Mouse (Mus musculus) heart, embryonic 13.5 days (tissue): ENCODE data around the gene A930018P22Rik. TPM values are rescaled to one million over a fixed set of nuclear protein-coding genes. Genes with fewer than 3 reads are reported as not detected.
"Not testable (repeated sequence)": the region's sequence is repeated elsewhere in the genome, so short reads cannot be mapped to it uniquely, and the experiment has no call there.

Experiments
- ATAC-seq: fragments of 200-750 bp; cut with Nextera tagmentation; 2 replicates; pipeline ENCODE4 v1.8.0; 2017; ENCODE audit warnings: moderate TSS enrichment; ENCODE audit not compliant: insufficient number of reproducible peaks, low FRiP score, low TSS enrichment; ENCODE audit errors: extremely low read depth
- H3K27ac ChIP-seq: fragments of 300-500 bp; sonication (generic); replicated peaks from 2 replicates; pipeline ENCODE4 v1.5.1; 2015; ENCODE audit warnings: moderate library complexity, mild to moderate bottlenecking, inconsistent platforms
- H3K27me3 ChIP-seq: fragments of 300-500 bp; sonication (generic); replicated peaks from 2 replicates; pipeline ENCODE4 v1.6.1; 2015; ENCODE audit warnings: mild to moderate bottlenecking, inconsistent platforms
- H3K36me3 ChIP-seq: fragments of 300-500 bp; sonication (generic); 2 replicates; pipeline ENCODE4 v1.6.1; 2015; ENCODE audit warnings: mild to moderate bottlenecking, inconsistent platforms
- H3K4me1 ChIP-seq: fragments of 300-500 bp; sonication (generic); 2 replicates; pipeline ENCODE4 v1.6.1; 2015; ENCODE audit warnings: inconsistent platforms
- H3K4me2 ChIP-seq: fragments of 300-500 bp; sonication (generic); 2 replicates; pipeline ENCODE4 v1.6.1; 2015; ENCODE audit warnings: inconsistent platforms, mild to moderate bottlenecking, moderate library complexity
- H3K4me3 ChIP-seq: fragments of 300-500 bp; sonication (generic); 2 replicates; pipeline ENCODE4 v1.5.1; 2015; ENCODE audit warnings: moderate library complexity, mild to moderate bottlenecking, inconsistent platforms
- H3K9ac ChIP-seq: fragments of 300-500 bp; sonication (generic); 2 replicates; pipeline ENCODE4 v1.6.1; 2015; ENCODE audit warnings: inconsistent platforms, mild to moderate bottlenecking, moderate library complexity
- H3K9me3 ChIP-seq: fragments of 300-500 bp; sonication (generic); 2 replicates; pipeline ENCODE4 v1.6.1; 2016; ENCODE audit warnings: inconsistent platforms
- WGBS: fragments of 180-500 bp; shearing (Covaris S2); methylation state at CpG from one replicate; pipeline ENCODE4 v1.1.7; 2015; ENCODE audit warnings: mixed read lengths; 5-methylcytosine and 5-hydroxymethylcytosine counted together
- polyA plus RNA-seq: library from polyadenylated mRNA; unstranded; fragments of >200 nt; fragmentation: Nextera tagmentation; extraction: Ambion mirVana; gene quantifications from 2 replicates; pipeline ENCODE4 v1.2.1, GENCODE M21; 2015

The A930018P22Rik gene
- 0.31 and 0.67 TPM in 2 replicates for polyA plus RNA-seq

- H3K36me3 ChIP-seq = peaks cover 5% of the 10 kb centered on the region; the same call in 1 of the 2 replicates
- H3K4me1 ChIP-seq = peaks cover 59% of the 10 kb centered on the region
- H3K4me2 ChIP-seq = peak within 1 kb of the TSS; percentile 97
- peaks cover 14% of the 10 kb centered on the region; the same call in 1 of the 2 replicates for H3K27me3 ChIP-seq
- peak; percentile 91 for ATAC-seq
- peak within 1 kb of the TSS; percentile 91 for H3K27ac ChIP-seq
- no peaks in the 10 kb centered on the region for H3K9me3 ChIP-seq
- peak within 1 kb of the TSS; percentile 82 for H3K4me3 ChIP-seq
- WGBS = under 1% methylated on average over 72 of the region's 74 CpGs
- peak within 1 kb of the TSS; percentile 95 for H3K9ac ChIP-seq
These were observed at the start of gene A930018P22Rik for GRCm38 (mm10) chr2:104122505-104123378. Gene A930018P22Rik (plus strand): TSS chr2:104122769.

GRCm38 (mm10) chr2:104078285-104078684 is 44.3 kb upstream of the A930018P22Rik start:
- not testable (repeated sequence) for H3K36me3 ChIP-seq, H3K4me2 ChIP-seq, H3K9ac ChIP-seq, H3K27me3 ChIP-seq, H3K9me3 ChIP-seq, H3K4me3 ChIP-seq, H3K27ac ChIP-seq, H3K4me1 ChIP-seq
- 0 out of 2 replicates have a peak, but pooled peaks have one; percentile 37 for ATAC-seq
- WGBS = 53% methylated on average over 5 of the region's 5 CpGs

- ATAC-seq, H3K4me1 ChIP-seq, H3K4me3 ChIP-seq, H3K4me2 ChIP-seq, H3K36me3 ChIP-seq, H3K27ac ChIP-seq, H3K27me3 ChIP-seq, H3K9me3 ChIP-seq, H3K9ac ChIP-seq: not testable (repeated sequence)
- WGBS = no CpG with 5 or more reads among the region's 1 CpGs
These were observed 41.0 kb upstream of the A930018P22Rik start for GRCm38 (mm10) chr2:104081436-104082050.

GRCm38 (mm10) chr2:104082474-104082873 is 40.1 kb upstream of the A930018P22Rik start:
- no peak overlapping the region for H3K4me3 ChIP-seq
- peaks cover 4% of the 10 kb centered on the region for H3K4me1 ChIP-seq
- H3K4me2 ChIP-seq = no peak overlapping the region
- no peaks in the 10 kb centered on the region for H3K9me3 ChIP-seq
- H3K27ac ChIP-seq = no peak overlapping the region
- no peak overlapping the region for H3K9ac ChIP-seq
- ATAC-seq = no peak
- no peaks in the 10 kb centered on the region for H3K27me3 ChIP-seq
- H3K36me3 ChIP-seq = no peaks in the 10 kb centered on the region

- not testable (repeated sequence) for H3K4me2 ChIP-seq, H3K27me3 ChIP-seq, H3K9ac ChIP-seq, H3K27ac ChIP-seq, H3K4me3 ChIP-seq, H3K4me1 ChIP-seq, H3K36me3 ChIP-seq, ATAC-seq, H3K9me3 ChIP-seq
These were observed 38.5 kb upstream of the A930018P22Rik start for GRCm38 (mm10) chr2:104084027-104084426.

GRCm38 (mm10) chr2:104087562-104087961 is 35.0 kb upstream of the A930018P22Rik start:
- not testable (repeated sequence) for H3K27ac ChIP-seq, H3K9me3 ChIP-seq, H3K36me3 ChIP-seq, H3K27me3 ChIP-seq, ATAC-seq, H3K4me3 ChIP-seq, H3K4me2 ChIP-seq, H3K4me1 ChIP-seq, H3K9ac ChIP-seq
- WGBS = 88% methylated on average over 1 of the region's 1 CpGs

- 79% methylated on average over 2 of the region's 2 CpGs for WGBS
These were observed 29.3 kb upstream of the A930018P22Rik start for GRCm38 (mm10) chr2:104093305-104093704.

GRCm38 (mm10) chr2:104095741-104096213 is 26.8 kb upstream of the A930018P22Rik start, which contains the start of gene Cd59a:
Gene Cd59a (plus strand): TSS chr2:104095801.
- Histone ChIP-seq H3K4me1 (peaks cover 39% of the 10 kb centered on the region), H3K27ac (peak within 1 kb of the TSS; percentile 96), H3K9ac (peak within 1 kb of the TSS; percentile 90), H3K4me2 (peak within 1 kb of the TSS; percentile 76), H3K27me3 (no peaks in the 10 kb centered on the region), H3K4me3 (peak within 1 kb of the TSS; percentile 63), H3K9me3 (no peaks in the 10 kb centered on the region), H3K36me3 (no peaks in the 10 kb centered on the region)
- peak; percentile 84 for ATAC-seq
- WGBS = 3% methylated on average over 15 of the region's 15 CpGs

More at GRCm38 (mm10) chr2:104093305-104093704, 29.3 kb upstream of the A930018P22Rik start:
- Histone ChIP-seq H3K9ac (no peak overlapping the region), H3K4me1 (peaks cover 17% of the 10 kb centered on the region), H3K27ac (no peak overlapping the region), H3K4me2 (no peak overlapping the region), H3K27me3 (no peaks in the 10 kb centered on the region), H3K4me3 (no peak overlapping the region), H3K9me3 (no peaks in the 10 kb centered on the region), H3K36me3 (no peaks in the 10 kb centered on the region)
- no peak for ATAC-seq

GRCm38 (mm10) chr2:104096256-104096655 is 26.3 kb upstream of the A930018P22Rik start:
- Histone ChIP-seq H3K9ac (peak overlapping the region; percentile 90), H3K36me3 (no peaks in the 10 kb centered on the region), H3K27ac (peak overlapping the region; percentile 96), H3K4me3 (peak overlapping the region; percentile 63), H3K9me3 (no peaks in the 10 kb centered on the region), H3K4me2 (peak overlapping the region; percentile 76), H3K4me1 (peaks cover 39% of the 10 kb centered on the region), H3K27me3 (no peaks in the 10 kb centered on the region)
- ATAC-seq = no peak
- WGBS = 17% methylated on average over 10 of the region's 10 CpGs

GRCm38 (mm10) chr2:104096796-104097195 is 25.8 kb upstream of the A930018P22Rik start:
- Histone ChIP-seq H3K4me3 (peak overlapping the region; percentile 63), H3K9ac (peak overlapping the region; percentile 68), H3K4me1 (peaks cover 39% of the 10 kb centered on the region), H3K4me2 (peak overlapping the region; percentile 76), H3K27ac (peak overlapping the region; percentile 96)
- H3K36me3 ChIP-seq, H3K9me3 ChIP-seq, ATAC-seq, H3K27me3 ChIP-seq: not testable (repeated sequence)
- 58% methylated on average over 1 of the region's 1 CpGs for WGBS

GRCm38 (mm10) chr2:104097396-104097795 is 25.2 kb upstream of the A930018P22Rik start:
- Histone ChIP-seq H3K9ac (peak overlapping the region; percentile 68; the same call in 1 of the 2 replicates), H3K4me2 (peak overlapping the region; percentile 76), H3K4me3 (peak overlapping the region; percentile 63), H3K27ac (peak overlapping the region; percentile 96), H3K4me1 (peaks cover 43% of the 10 kb centered on the region)
- not testable (repeated sequence) for H3K36me3 ChIP-seq, H3K27me3 ChIP-seq, ATAC-seq, H3K9me3 ChIP-seq
- whole genome bisulfite sequencing = 87% methylated on average over 4 of the region's 4 CpGs
